Comparison of ENCODE assay signal across 8 mouse cellular contexts in genomic region chr12:26331048-26331447, GRCm38 (mm10).
DNase-seq lines count a peak whose midpoint lies in the region; ATAC-seq and TF ChIP-seq lines count a peak whose summit lies in the region.

No protein-coding gene starts in this region.

- H3K36me3 ChIP-seq in forebrain, embryonic 13.5 days (ENCODE audit: poor library complexity, severe bottlenecking), result peaks cover 41% of the 10 kb centered on the region
- H3K36me3 ChIP-seq in forebrain, embryonic 15.5 days, result peaks cover 11% of the 10 kb centered on the region

- H3K9me3 ChIP-seq in forebrain, embryonic 13.5 days (replicated peaks), result no peaks in the 10 kb centered on the region
- H3K9me3 ChIP-seq in forebrain, embryonic 15.5 days, result no peaks in the 10 kb centered on the region

- H3K27ac ChIP-seq in forebrain, embryonic 13.5 days, result peak overlapping the region; percentile 6; the same call in 1 of the 2 replicates
- no peak overlapping the region for H3K27ac ChIP-seq in forebrain, embryonic 15.5 days (replicated peaks)
- H3K27ac ChIP-seq in gastrocnemius, adult 2 months, result peak overlapping the region; percentile 69

- intact Hi-C loops in gastrocnemius, adult 2 months (cut with DNase I), result loop anchor here (5.0 kb wide), 1 partner anchor 81 kb away; no protein-coding TSS in a partner anchor

- H3K9ac ChIP-seq in forebrain, embryonic 13.5 days, result no peak overlapping the region
- H3K9ac ChIP-seq in forebrain, embryonic 15.5 days (replicated peaks), result no peak overlapping the region

- no peak overlapping the region for H3K4me3 ChIP-seq in forebrain, embryonic 13.5 days
- no peak overlapping the region for H3K4me3 ChIP-seq in forebrain, embryonic 15.5 days
- H3K4me3 ChIP-seq in gastrocnemius, adult 2 months, result no peak overlapping the region; the same call in 1 of the 2 replicates

- no peak for TF ChIP-seq CTCF in gastrocnemius, adult 2 months (IDR thresholded peaks at IDR 0.05)

- H3K4me2 ChIP-seq in forebrain, embryonic 13.5 days, result no peak overlapping the region
- H3K4me2 ChIP-seq in forebrain, embryonic 15.5 days (replicated peaks), result no peak overlapping the region

- ATAC-seq in forebrain, embryonic 13.5 days, result no peak
- no peak for ATAC-seq in forebrain, embryonic 15.5 days (replicated peaks)
- no peak for ATAC-seq in inflammation-experienced regulatory T-cells, adult 6 months

- H3K27me3 ChIP-seq in forebrain, embryonic 13.5 days, result no peaks in the 10 kb centered on the region
- H3K27me3 ChIP-seq in forebrain, embryonic 15.5 days, result no peaks in the 10 kb centered on the region

- DNase-seq in adrenal gland, adult 2 months, result peak; percentile 59
- peak; percentile 76 for DNase-seq in gastrocnemius, adult 2 months
- DNase-seq in kidney, postnatal 36 days, result peak; percentile 51 to 55
- peak; percentile 70 for DNase-seq in lung, postnatal 36 days
- DNase-seq in thymus, postnatal 4 days, result no peak

- peaks cover 4% of the 10 kb centered on the region; the same call in 1 of the 2 replicates for H3K4me1 ChIP-seq in forebrain, embryonic 13.5 days
- H3K4me1 ChIP-seq in forebrain, embryonic 15.5 days, result peaks cover 5% of the 10 kb centered on the region

- WGBS in forebrain, embryonic 13.5 days, result 80% methylated on average over 3 of the region's 3 CpGs
- 71% methylated on average over 3 of the region's 3 CpGs for WGBS in forebrain, embryonic 15.5 days
